Mouse (Mus musculus) kidney, embryonic 16.5 days (tissue): Measurements from ENCODE around the gene Rhoa. TPM values are rescaled to one million over a fixed set of nuclear protein-coding genes. Genes with fewer than 3 reads are reported as not detected.

ENCODE experiments used
- ATAC-seq: fragments of 200-750 bp; cut with Nextera tagmentation; 2 replicates; pipeline ENCODE4 v1.8.0; 2017; ENCODE audit warnings: moderate TSS enrichment; ENCODE audit not compliant: low FRiP score, low TSS enrichment
- H3K27ac ChIP-seq: fragments of 300-500 bp; sonication (generic); 2 replicates; pipeline ENCODE4 v1.5.1; 2014; ENCODE audit warnings: low read length
- H3K27me3 ChIP-seq: fragments of 300-500 bp; sonication (generic); 2 replicates; pipeline ENCODE4 v1.6.1; 2014; ENCODE audit warnings: low read length, control low read depth, mixed read lengths; ENCODE audit not compliant: insufficient read depth
- H3K36me3 ChIP-seq: fragments of 300-500 bp; sonication (generic); 2 replicates; pipeline ENCODE4 v1.6.1; 2014; ENCODE audit warnings: low read length, control low read depth, mixed read lengths; ENCODE audit not compliant: insufficient read depth
- H3K4me1 ChIP-seq: fragments of 300-500 bp; sonication (generic); 2 replicates; pipeline ENCODE4 v1.6.1; 2014; ENCODE audit warnings: low read length, control low read depth, mixed read lengths; ENCODE audit not compliant: insufficient read depth
- H3K4me2 ChIP-seq: fragments of 300-500 bp; sonication (generic); replicated peaks from 2 replicates; pipeline ENCODE4 v1.6.1; 2014; ENCODE audit warnings: low read depth, low read length
- H3K4me3 ChIP-seq: fragments of 300-500 bp; sonication (generic); 2 replicates; pipeline ENCODE4 v1.5.1; 2014; ENCODE audit warnings: mild to moderate bottlenecking, low read length
- H3K9ac ChIP-seq: fragments of 300-500 bp; sonication (generic); replicated peaks from 2 replicates; pipeline ENCODE4 v1.6.1; 2014; ENCODE audit warnings: low read length
- H3K9me3 ChIP-seq: fragments of 300-500 bp; sonication (generic); 2 replicates; pipeline ENCODE4 v1.6.1; 2016; ENCODE audit warnings: low read length, control low read depth
- WGBS: fragments of 180-500 bp; shearing (Covaris S2); extraction: QIAGEN DNeasy Blood & Tissue Kit; methylation state at CpG from one replicate; pipeline ENCODE4 v1.1.7; 2014; 5-methylcytosine and 5-hydroxymethylcytosine counted together
- polyA plus RNA-seq: library from polyadenylated mRNA; unstranded; fragments of >200 nt; fragmentation: Nextera tagmentation; extraction: Ambion mirVana; gene quantifications from 2 replicates; pipeline ENCODE4 v1.2.1, GENCODE M21; 2015

Rhoa gene
- polyA plus RNA-seq, 1 experiment from 2014 or later, result 495 TPM

- Histone ChIP-seq H3K27me3 (no peaks in the 10 kb centered on the region), H3K4me2 (peak overlapping the region; percentile 80), H3K36me3 (peaks cover 16% of the 10 kb centered on the region), H3K4me1 (peaks cover 26% of the 10 kb centered on the region), H3K4me3 (peak overlapping the region; percentile 63), H3K9ac (peak overlapping the region; percentile 75), H3K27ac (peak overlapping the region; percentile 96), H3K9me3 (no peaks in the 10 kb centered on the region)
- ATAC-seq, result no peak
- 3% methylated on average over 11 of the region's 11 CpGs for WGBS
Measured at GRCm38 (mm10) chr9:108347024-108347423, 41.1 kb downstream of the Rhoa start.

GRCm38 (mm10) chr9:108347540-108348289 lies 41.8 kb downstream of the Rhoa start, which contains the start of gene Usp4:
Gene Usp4, plus strand, starts transcription at chr9:108347853.
- Histone ChIP-seq H3K9ac (peak within 1 kb of the TSS; percentile 75), H3K36me3 (peaks cover 23% of the 10 kb centered on the region), H3K27me3 (no peaks in the 10 kb centered on the region), H3K4me1 (peaks cover 21% of the 10 kb centered on the region), H3K4me3 (peak within 1 kb of the TSS; percentile 63), H3K9me3 (no peaks in the 10 kb centered on the region), H3K4me2 (peak within 1 kb of the TSS; percentile 80), H3K27ac (peak within 1 kb of the TSS; percentile 96)
- ATAC-seq, result peak; percentile 96
- under 1% methylated on average over 69 of the region's 75 CpGs for WGBS

- no peak for ATAC-seq
- 3% methylated on average over 14 of the region's 14 CpGs for WGBS
- Histone ChIP-seq H3K27me3 (no peaks in the 10 kb centered on the region), H3K9ac (peak overlapping the region; percentile 75), H3K27ac (peak overlapping the region; percentile 96), H3K4me1 (peaks cover 20% of the 10 kb centered on the region), H3K4me3 (peak overlapping the region; percentile 63), H3K9me3 (no peaks in the 10 kb centered on the region), H3K36me3 (peaks cover 28% of the 10 kb centered on the region), H3K4me2 (peak overlapping the region; percentile 80)
Measured at GRCm38 (mm10) chr9:108348290-108348680, 42.4 kb downstream of the Rhoa start.

GRCm38 (mm10) chr9:108349727-108350126 lies 43.8 kb downstream of the Rhoa start:
- Histone ChIP-seq H3K27me3 (no peaks in the 10 kb centered on the region), H3K9me3 (no peaks in the 10 kb centered on the region), H3K27ac (no peak overlapping the region), H3K4me3 (no peak overlapping the region), H3K36me3 (peaks cover 42% of the 10 kb centered on the region), H3K4me1 (peaks cover 20% of the 10 kb centered on the region), H3K9ac (no peak overlapping the region), H3K4me2 (no peak overlapping the region)
- no peak for ATAC-seq
- WGBS, result 99% methylated on average over 4 of the region's 4 CpGs

GRCm38 (mm10) chr9:108378234-108378633 lies 72.3 kb downstream of the Rhoa start:
- WGBS, result 89% methylated on average over 9 of the region's 9 CpGs
- no peaks in the 10 kb centered on the region for H3K4me1 ChIP-seq
- no peak overlapping the region for H3K4me2 ChIP-seq
- H3K27ac ChIP-seq, result no peak overlapping the region
- H3K9me3 ChIP-seq, result no peaks in the 10 kb centered on the region
- H3K36me3 ChIP-seq, result peaks cover 76% of the 10 kb centered on the region
- H3K27me3 ChIP-seq, result no peaks in the 10 kb centered on the region
- H3K4me3 ChIP-seq, result no peak overlapping the region
- H3K9ac ChIP-seq, result no peak overlapping the region
- no peak for ATAC-seq

GRCm38 (mm10) chr9:108378736-108379135 lies 72.8 kb downstream of the Rhoa start:
- Histone ChIP-seq H3K36me3 (peaks cover 74% of the 10 kb centered on the region), H3K4me1 (no peaks in the 10 kb centered on the region), H3K9me3 (no peaks in the 10 kb centered on the region), H3K27ac (no peak overlapping the region), H3K9ac (no peak overlapping the region), H3K4me2 (no peak overlapping the region), H3K27me3 (no peaks in the 10 kb centered on the region), H3K4me3 (no peak overlapping the region)
- 85% methylated on average over 5 of the region's 5 CpGs for WGBS
- no peak for ATAC-seq

- Histone ChIP-seq H3K9me3 (no peaks in the 10 kb centered on the region), H3K9ac (no peak overlapping the region), H3K36me3 (peaks cover 74% of the 10 kb centered on the region), H3K4me1 (no peaks in the 10 kb centered on the region), H3K27me3 (no peaks in the 10 kb centered on the region), H3K4me3 (no peak overlapping the region), H3K27ac (no peak overlapping the region), H3K4me2 (no peak overlapping the region)
- no peak for ATAC-seq
- WGBS, result 91% methylated on average over 4 of the region's 4 CpGs
Measured at GRCm38 (mm10) chr9:108379294-108379693, 73.4 kb downstream of the Rhoa start.

- Histone ChIP-seq H3K27me3 (no peaks in the 10 kb centered on the region), H3K9ac (no peak overlapping the region), H3K9me3 (no peaks in the 10 kb centered on the region), H3K4me1 (no peaks in the 10 kb centered on the region), H3K27ac (no peak overlapping the region), H3K36me3 (peaks cover 77% of the 10 kb centered on the region), H3K4me2 (no peak overlapping the region), H3K4me3 (no peak overlapping the region)
- WGBS, result 91% methylated on average over 9 of the region's 9 CpGs
- ATAC-seq, result no peak
Measured at GRCm38 (mm10) chr9:108381382-108381781, 75.5 kb downstream of the Rhoa start.

- Histone ChIP-seq H3K36me3 (peaks cover 84% of the 10 kb centered on the region), H3K4me1 (no peaks in the 10 kb centered on the region), H3K27ac (no peak overlapping the region), H3K9me3 (no peaks in the 10 kb centered on the region), H3K4me3 (no peak overlapping the region), H3K4me2 (no peak overlapping the region), H3K27me3 (no peaks in the 10 kb centered on the region), H3K9ac (no peak overlapping the region)
- no peak for ATAC-seq
- 73% methylated on average over 7 of the region's 7 CpGs for WGBS
Measured at GRCm38 (mm10) chr9:108385006-108385405, 79.1 kb downstream of the Rhoa start.

- H3K36me3 ChIP-seq, result peaks cover 80% of the 10 kb centered on the region
- WGBS, result 76% methylated on average over 4 of the region's 4 CpGs
- no peaks in the 10 kb centered on the region for H3K27me3 ChIP-seq
- H3K9me3 ChIP-seq, result no peaks in the 10 kb centered on the region
- no peak overlapping the region for H3K4me2 ChIP-seq
- H3K4me3 ChIP-seq, result no peak overlapping the region
- ATAC-seq, result no peak
- no peaks in the 10 kb centered on the region for H3K4me1 ChIP-seq
- H3K9ac ChIP-seq, result no peak overlapping the region
- no peak overlapping the region for H3K27ac ChIP-seq
Measured at GRCm38 (mm10) chr9:108386816-108387215, 80.9 kb downstream of the Rhoa start.
